Mouse (Mus musculus): ENCODE measurements around the gene Shisa7.
"Not testable (repeated sequence)": the region's sequence is repeated elsewhere in the genome, so short reads cannot be mapped to it uniquely, and the experiment has no call there.

Gene Shisa7

DNA sequence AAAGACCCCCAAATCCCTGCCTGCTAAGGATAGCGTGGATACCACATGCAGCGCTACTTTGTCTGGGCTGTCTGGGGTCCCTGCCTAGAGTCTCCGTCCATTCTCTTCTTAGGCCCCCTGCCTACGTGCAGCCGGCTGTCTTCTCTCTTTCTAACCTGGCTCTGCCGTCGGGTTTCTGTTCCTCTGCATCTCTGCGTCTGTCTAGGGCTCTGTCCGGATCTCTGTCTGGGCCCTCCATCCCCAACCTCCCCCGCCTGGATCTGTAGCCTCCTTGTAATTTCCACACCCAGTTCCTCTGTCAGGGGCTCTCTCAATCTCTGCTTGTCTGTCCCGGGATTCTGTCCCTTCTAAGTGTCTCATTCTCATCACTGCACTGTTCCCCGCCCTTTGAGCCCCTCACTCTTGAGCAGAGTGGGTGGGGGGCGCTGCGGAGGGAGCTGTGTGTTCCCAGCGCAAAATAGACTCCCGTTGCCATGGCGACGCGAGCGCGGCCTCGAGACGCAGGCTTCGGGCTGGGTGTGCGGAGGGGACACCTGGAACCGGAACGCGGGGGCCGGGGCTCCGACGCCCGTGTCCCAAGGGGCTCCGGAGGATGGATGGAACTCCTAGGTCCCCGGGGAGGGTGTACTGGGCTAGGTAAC is 772 bp downstream of the Shisa7 start:
- DNase-seq = peak; percentile 92

DNA sequence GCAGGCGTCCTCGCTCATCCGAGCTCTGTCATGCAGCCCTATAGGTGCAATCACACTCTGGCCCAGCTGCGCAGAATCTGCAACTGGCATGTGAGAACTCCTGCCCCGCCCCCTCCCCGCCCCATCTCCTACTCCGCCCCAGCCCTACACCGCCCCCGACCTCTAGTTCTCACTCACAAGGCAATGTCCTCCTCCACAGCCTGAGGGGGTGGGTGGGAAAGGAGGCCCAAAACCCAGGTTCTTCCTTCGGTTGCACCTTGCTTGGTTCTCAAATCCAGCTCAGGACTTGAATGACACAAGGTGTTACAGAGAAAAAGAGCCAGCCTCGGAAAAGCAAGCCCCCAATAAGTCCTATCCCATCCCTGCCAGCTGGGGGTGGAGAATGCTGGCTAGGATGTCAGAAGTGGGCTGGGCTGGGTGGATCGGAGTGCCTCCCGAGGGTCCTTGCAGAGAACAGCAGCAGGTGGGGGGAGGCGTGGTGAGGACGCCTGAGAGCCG is 1.8 kb downstream of the Shisa7 start:
- DNase-seq = peak; percentile 85

DNA sequence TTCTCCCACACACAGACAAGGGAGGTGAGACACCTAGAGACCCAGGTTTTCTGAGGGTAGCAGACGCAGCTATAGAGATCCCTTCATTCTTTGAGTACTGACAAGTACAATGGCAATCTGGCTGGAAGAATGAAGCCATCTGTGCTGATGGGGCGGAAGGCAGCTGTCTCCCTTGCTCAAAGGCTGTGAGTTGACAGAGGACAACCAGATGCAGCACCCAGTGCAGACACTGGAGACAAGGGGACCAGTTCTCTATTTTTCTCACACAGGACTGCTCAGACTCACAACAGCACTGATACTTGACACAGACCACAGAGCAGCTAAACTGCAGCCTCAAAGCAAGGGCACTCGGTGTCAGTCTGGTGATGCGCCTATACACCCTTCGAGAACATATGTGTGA is 2.4 kb downstream of the Shisa7 start:
- DNase-seq = no peak

DNA sequence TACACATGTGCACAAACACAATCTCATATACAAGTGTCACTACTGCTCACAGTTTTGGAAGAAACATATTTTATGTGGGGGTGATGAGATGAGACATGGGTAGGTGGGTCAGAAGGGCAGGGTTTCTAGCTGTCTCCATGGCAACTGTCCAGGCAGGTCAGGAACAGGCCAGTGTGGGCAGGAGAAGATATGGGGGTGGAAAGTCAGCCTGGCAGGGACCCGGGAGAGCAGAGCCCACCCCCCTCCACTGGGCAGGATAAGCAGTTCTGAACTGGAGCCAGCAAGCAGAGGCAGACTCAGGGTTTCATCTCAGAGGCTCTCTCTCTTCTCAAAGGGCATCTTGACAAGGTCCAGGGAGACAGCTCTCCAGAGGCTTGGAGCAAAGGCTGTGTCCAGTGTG is 6.9 kb downstream of the Shisa7 start:
- no peak for DNase-seq

GRCm38 (mm10) chr7:4836351-4836792 is 8.1 kb downstream of the Shisa7 start:
- DNase-seq = peak; percentile 92

GRCm38 (mm10) chr7:4835631-4836327 is 8.7 kb downstream of the Shisa7 start:
- DNase-seq = no peak

DNA sequence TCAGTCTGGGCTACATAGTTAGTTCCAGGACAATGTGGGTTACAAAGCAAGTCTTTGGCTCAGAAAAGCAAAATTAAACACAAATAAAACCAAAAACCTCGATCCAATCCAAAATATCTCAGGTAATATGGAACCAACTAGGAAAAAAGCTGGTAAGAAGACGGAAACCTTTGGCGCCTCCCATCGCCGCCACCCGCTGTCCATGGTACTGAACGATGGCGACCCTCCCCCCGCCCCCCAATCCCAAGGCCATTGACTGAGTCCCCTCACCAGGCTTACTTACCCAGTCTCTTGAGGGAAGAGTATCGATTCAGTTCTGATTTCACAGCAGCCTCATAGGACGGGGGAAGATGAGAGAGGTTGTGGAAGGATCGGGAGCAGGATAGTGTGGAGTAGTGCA is 14.0 kb downstream of the Shisa7 start:
- no peak for DNase-seq

GRCm38 (mm10) chr7:4825365-4825764 is 19.1 kb downstream of the Shisa7 start:
- DNase-seq = no peak

DNA sequence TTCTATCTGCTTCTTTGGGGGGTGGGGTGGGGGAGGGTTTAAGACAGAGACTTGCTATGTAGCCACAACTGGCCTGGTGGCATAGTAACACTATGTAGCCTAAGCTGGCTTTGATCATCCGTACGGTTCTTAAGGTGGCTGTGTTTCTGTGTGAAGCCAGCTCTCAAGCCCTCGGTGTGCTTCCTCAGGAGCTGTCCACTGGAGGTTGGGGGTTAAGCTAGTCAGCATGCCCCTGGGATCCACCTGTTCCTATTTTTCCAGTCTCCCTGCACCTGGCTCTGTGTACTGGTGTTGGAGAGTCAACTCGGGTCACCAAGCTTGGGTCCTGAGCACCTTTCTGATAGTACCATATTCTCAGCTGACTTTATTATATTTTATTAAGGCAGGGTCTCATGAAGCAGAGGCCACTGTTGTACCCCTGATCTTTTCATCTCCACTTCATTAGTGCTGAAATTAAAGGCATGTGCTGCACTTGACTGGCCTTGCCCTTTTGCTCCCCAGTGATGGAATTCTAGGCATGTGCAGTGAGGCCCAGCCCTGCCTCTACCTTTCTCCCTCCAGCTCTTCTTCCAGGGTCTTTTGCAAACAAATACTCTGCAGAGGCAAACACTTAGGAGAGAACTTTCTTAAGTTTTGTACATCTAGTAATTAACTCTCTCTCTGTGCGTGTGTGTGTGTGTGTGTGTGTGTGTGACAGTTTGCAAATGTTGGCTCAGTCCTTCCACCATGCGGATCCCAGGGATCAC is 22.2 kb downstream of the Shisa7 start:
- DNase-seq = no peak

GRCm38 (mm10) chr7:4821690-4822089 is 22.8 kb downstream of the Shisa7 start:
- no peak for DNase-seq

DNA sequence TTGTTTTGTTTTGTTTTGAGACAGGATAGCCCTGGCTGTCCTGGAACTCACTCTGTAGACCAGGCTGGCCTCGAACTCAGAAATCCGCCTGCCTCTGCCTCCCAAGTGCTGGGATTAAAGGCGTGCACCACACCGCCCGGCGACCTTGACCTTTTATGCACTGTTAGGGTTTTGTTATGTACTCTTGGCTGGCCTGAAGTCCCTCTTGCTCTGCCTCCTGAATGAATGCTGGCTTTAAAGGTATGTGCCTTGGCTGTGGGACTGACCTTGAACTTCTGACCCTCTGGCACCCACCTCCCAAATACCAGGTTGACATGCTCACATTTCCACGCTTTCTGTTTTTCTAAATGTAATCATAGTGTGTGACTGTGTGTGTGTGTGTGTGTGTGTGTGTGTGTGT is 23.6 kb downstream of the Shisa7 start:
- not testable (repeated sequence) for DNase-seq

GRCm38 (mm10) chr7:4816559-4816958 is 27.9 kb downstream of the Shisa7 start:
- DNase-seq = no peak

GRCm38 (mm10) chr7:4813105-4813791 is 31.2 kb downstream of the Shisa7 start:
- DNase-seq = peak; percentile 89

DNA sequence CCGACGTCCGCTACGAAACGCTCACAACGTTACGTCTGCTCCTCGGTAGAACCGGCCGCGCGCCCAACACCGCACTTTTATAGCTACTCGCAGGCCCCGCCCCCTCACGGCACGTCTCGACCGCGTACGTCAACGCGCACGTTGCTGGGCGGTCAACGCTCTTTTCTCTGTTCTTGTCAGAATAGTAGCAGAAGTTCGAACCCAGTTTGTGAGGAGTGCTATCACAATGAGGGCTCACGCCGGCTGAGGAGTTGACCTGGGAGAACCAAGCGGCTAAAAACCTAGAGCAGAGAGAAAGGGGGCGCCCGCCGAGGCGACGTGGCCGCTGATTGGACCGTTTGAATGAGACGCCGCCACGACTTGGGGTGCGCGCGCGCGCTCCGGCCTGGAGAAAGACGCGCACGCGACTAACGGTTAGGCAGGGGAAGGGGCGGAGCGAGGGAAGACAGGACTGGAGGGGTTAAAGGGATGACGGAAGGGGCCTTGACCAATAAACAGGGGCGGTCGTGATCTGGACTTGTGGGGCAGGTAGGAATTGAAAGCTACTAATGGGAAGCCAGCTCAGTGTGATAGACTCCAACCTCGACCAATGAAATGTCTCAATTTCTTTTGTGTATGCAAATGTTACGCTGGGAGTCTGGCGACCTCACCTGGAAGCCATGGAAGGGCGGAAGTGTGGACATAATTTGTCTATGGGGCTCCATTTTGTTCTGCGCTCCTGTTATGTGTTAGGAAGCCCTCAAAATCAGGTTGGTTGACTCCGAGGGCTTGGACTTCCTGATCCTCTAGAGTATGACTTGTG is 32.0 kb downstream of the Shisa7 start, which contains the start of gene Ube2s:
TSS of gene Ube2s (minus strand) at position 288 of the 802 bp plus-strand sequence.
- peak; percentile 100 for DNase-seq

DNA sequence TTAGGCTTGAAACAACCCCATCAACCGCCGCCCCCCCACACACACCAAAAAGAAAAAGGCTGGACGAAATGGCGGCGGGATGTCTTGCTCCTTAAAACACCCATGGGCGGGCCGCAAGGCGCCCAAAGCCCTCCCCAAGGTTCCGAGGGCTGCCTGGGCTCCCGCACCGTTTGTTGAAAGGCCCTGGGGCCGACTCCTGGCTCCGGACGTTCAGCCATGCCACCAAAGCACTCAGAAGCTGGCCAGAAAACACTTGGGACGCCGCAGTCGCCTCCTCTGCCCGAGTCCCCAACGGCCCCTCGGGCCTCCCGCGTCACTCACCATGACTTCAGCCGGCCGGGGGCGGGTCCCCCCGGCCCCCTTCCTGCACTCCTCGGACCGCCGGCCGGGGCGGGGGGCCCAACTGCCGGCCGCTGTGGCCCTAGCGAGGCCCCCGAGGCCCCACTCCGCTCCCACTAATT is 32.6 kb downstream of the Shisa7 start:
- no peak for DNase-seq

DNA sequence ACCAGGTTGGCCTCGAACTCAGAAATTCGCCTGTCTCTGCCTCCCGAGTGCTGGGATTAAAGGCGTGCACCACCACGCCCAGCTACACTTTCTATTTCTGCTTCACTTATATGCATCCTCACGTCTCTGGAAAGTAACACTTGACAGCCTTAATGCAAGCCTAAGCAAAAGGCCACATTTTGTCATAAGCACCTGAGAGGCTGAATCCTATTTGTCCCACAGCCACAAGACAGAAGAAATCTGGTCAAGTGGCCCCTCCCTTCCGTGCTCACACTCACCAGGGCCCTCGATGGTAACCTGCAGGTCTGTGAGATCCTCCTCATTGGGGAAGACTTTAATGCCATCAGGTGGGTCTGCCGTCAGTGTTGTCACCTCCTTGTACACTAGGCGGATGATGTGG is 33.4 kb downstream of the Shisa7 start:
- DNase-seq = not testable (repeated sequence)

DNA sequence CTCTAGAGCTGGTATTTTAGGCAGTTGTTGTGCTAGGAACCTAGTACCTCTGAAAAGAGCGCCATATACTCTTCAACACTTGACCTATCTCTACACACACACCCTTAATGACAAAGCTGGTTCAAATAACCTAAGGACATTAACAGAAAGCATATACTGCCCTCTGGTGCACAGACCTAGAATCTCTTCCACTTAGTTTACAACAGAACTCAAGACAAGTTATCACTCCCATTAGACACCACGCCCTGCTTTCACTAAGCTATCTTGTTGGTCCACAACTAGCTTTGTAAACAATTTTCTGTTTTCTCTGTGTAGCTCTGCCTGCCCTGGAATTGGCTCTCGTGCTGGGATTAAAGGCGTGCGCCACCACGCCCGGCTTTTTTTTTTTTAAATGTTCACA is 37.8 kb downstream of the Shisa7 start:
- no peak for DNase-seq

- no peak for DNase-seq
These were observed 42.2 kb downstream of the Shisa7 start for GRCm38 (mm10) chr7:4802247-4802646.

DNA sequence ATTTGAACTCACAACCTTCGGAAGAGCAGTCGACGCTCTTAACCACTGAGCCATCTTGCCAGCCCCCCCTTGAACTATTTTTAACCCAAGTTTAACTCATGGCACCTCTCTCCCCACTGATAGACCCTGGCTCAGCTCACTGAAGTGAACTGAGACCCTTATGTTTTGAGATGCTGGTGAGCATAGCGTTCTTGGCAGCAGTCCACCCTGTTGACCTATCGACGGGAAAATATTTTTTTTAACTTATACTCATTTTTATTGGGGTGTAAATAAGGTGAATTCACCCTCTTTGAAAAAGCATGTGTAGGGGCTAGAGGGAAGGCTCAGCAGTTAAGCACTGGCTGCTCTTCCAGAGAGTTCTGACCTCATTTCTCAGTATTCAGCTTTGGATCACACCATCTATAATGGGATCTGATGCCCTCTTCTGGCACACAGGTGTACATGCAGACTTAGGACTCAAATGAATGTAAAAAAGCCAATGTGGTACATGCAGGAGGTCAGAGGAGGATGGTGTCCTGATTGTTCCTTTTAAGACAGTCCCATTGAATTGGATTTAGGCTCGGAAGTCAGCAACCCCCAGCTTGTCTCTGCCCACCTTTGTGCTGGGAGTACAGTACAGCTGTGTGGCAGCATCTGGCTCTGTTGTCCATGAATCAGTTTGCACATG is 48.6 kb downstream of the Shisa7 start:
- DNase-seq = peak; percentile 89

- DNase-seq = no peak
These were observed 49.8 kb downstream of the Shisa7 start for GRCm38 (mm10) chr7:4794631-4795168.

DNA sequence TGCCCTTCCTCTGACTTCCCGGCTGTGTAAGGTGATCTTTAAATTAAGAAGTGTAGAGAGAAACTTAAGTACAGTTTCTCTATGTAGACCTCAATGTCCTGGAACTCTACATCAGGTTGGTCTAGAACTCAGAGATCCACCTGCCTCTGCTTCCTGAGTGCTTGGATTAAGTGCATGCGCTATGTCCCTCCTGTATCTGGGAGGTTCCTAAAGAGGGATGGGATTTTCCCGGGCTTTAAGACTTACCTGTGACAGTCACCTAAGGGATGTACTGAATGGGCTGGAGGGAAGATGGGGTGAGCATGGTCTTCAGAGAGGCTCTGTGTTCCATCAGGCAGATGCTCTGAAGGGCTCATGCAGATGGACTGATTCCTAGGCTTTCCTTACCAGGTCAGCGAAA is 50.8 kb downstream of the Shisa7 start:
- DNase-seq = peak; percentile 71

Measured in heart, adult 11 months (tissue).